Mouse (Mus musculus) stomach, postnatal 0 days (tissue): ENCODE measurements around the gene Cenpf. TPM values are rescaled to one million over a fixed set of nuclear protein-coding genes. Genes with fewer than 3 reads are reported as not detected.
A peak's percentile ranks its signal among the peaks of the same experiment; 100 is the strongest.

Experiments
- ATAC-seq: fragments of 200-750 bp; cut with Nextera tagmentation; 2 replicates; pipeline ENCODE4 v1.8.0; 2017; ENCODE audit not compliant: low FRiP score, low TSS enrichment
- DNase-seq: peaks from one replicate; pipeline ENCODE4 v3.0.0-alpha.2; 2016; ENCODE audit warnings: low spot score
- H3K27ac ChIP-seq: fragments of 300-500 bp; sonication (generic); replicated peaks from 2 replicates; pipeline ENCODE4 v1.5.1; 2014; ENCODE audit warnings: mild to moderate bottlenecking, control low read depth
- H3K27me3 ChIP-seq: fragments of 300-500 bp; sonication (generic); 2 replicates; pipeline ENCODE4 v1.6.1; 2014; ENCODE audit warnings: low read length; ENCODE audit not compliant: control insufficient read depth, insufficient read depth
- H3K36me3 ChIP-seq: fragments of 300-500 bp; sonication (generic); 2 replicates; pipeline ENCODE4 v1.6.1; 2014; ENCODE audit warnings: low read length, mixed read lengths; ENCODE audit not compliant: control insufficient read depth, insufficient read depth
- H3K4me1 ChIP-seq: fragments of 300-500 bp; sonication (generic); replicated peaks from 2 replicates; pipeline ENCODE4 v1.6.1; 2014; ENCODE audit warnings: antibody characterized with exemption; ENCODE audit not compliant: control insufficient read depth, insufficient read depth
- H3K4me2 ChIP-seq: fragments of 300-500 bp; sonication (generic); replicated peaks from 2 replicates; pipeline ENCODE4 v1.6.1; 2014; ENCODE audit warnings: low read depth, mild to moderate bottlenecking, control low read depth, moderate library complexity
- H3K4me3 ChIP-seq: fragments of 300-500 bp; sonication (generic); 2 replicates; pipeline ENCODE4 v1.5.1; 2014; ENCODE audit warnings: low read depth, low read length, control low read depth
- H3K9ac ChIP-seq: fragments of 300-500 bp; sonication (generic); 2 replicates; pipeline ENCODE4 v1.6.1; 2014; ENCODE audit warnings: mild to moderate bottlenecking, low read length, control low read depth, mixed read lengths
- H3K9me3 ChIP-seq: fragments of 300-500 bp; sonication (generic); 2 replicates; pipeline ENCODE4 v1.6.1; 2016; ENCODE audit warnings: low read length; ENCODE audit not compliant: control insufficient read depth
- CTCF ChIP-seq: IDR thresholded peaks from 2 replicates; pipeline ENCODE4 v1.5.1; 2016; ENCODE audit warnings: antibody characterized with exemption, low read depth, mild to moderate bottlenecking, moderate library complexity
- EP300 ChIP-seq: optimal IDR thresholded peaks from 2 replicates; pipeline ENCODE3; 2016; ENCODE audit warnings: antibody characterized with exemption
- WGBS: fragments of 180-500 bp; shearing (Covaris S2); extraction: QIAGEN DNeasy Blood & Tissue Kit; methylation state at CpG from one replicate; pipeline ENCODE4 v1.1.7; 2014; 5-methylcytosine and 5-hydroxymethylcytosine counted together
- polyA plus RNA-seq: library from polyadenylated mRNA; unstranded; fragments of >200 nt; fragmentation: Nextera tagmentation; extraction: Ambion mirVana; gene quantifications from 2 replicates; pipeline ENCODE4 v1.2.1, GENCODE M21; 2015

Gene Cenpf
- polyA plus RNA-seq, 1 experiment from 2014 or later, result 21.7 TPM

DNA sequence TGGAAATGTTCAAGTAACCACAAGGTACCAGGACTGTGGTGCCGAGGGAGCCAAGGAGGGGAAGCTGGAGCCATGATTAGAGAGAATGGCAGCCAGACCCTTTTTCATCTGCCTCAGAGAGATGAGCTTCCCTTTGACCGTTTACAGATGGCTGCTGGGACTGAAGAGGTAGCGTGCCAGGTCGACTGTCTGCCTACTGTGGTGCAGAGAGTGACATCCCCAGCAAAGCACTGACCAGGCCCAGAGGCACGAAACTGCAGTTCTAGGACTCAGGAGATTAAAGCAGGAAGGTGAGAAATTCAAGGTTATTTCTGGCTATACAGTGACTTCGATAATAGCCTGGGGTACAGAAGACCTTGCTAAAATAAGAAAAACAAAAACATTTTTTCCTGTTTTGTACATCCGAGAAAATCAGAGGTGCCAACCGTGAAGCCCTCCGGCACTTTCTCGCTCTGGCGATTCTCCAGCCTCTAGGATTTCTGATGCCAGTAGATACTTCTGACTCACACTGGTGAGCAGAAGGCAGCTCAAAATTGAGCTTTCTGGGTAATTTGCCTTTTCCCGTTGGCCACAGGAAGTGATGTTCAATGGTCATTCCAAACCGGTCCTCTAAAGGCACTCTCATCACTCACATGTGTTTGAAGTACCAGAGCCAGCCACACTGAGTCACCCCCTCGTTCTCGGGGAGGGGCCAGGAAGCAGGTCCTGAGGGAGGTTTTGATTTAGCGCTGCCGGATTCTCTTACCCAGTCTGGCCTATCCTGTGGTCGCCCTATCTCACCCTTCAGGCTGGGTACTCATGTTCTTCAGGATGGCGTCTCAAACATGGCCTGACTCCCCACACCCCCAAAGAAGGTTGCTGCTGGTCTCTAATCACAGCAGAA, 28.3 kb upstream of the Cenpf start:
- H3K9me3 ChIP-seq, result no peaks in the 10 kb centered on the region
- H3K36me3 ChIP-seq, result no peaks in the 10 kb centered on the region
- no peak overlapping the region for H3K4me2 ChIP-seq
- no peak overlapping the region for H3K9ac ChIP-seq
- 58% methylated on average over 19 of the region's 19 CpGs for WGBS
- no peak for TF ChIP-seq EP300
- TF ChIP-seq CTCF, result 0 out of 2 replicates have a peak, but pooled peaks have one; percentile 9
- H3K4me1 ChIP-seq, result no peaks in the 10 kb centered on the region
- H3K4me3 ChIP-seq, result no peak overlapping the region
- DNase-seq (no peak), ATAC-seq (no peak)
- H3K27ac ChIP-seq, result no peak overlapping the region
- H3K27me3 ChIP-seq, result no peaks in the 10 kb centered on the region

DNA sequence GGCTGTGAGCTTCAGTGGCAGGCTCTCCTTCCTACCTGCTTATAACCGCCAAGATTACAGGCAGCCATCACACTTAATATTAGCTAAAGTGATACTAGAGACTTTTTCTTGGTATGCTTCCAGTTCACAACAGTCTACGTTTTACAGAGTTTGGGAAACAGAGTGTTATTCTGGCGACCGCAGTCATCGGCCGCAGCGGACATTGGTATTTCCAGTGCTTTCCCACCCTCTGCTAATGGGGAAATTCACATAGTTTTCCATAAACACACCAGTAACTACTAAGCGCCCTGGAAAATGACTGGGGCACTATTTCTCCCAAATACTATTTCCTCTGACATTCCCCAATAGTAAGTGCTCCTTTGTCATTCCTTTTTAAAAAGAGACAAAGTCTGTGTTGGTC, 21.1 kb upstream of the Cenpf start:
- Histone ChIP-seq H3K9me3 (no peaks in the 10 kb centered on the region), H3K4me1 (no peaks in the 10 kb centered on the region), H3K27ac (no peak overlapping the region), H3K36me3 (no peaks in the 10 kb centered on the region), H3K4me2 (no peak overlapping the region), H3K27me3 (no peaks in the 10 kb centered on the region), H3K9ac (no peak overlapping the region), H3K4me3 (no peak overlapping the region)
- TF ChIP-seq CTCF, result no peak
- no peak for TF ChIP-seq EP300
- ATAC-seq (no peak), DNase-seq (no peak)
- WGBS, result 59% methylated on average over 8 of the region's 8 CpGs

DNA sequence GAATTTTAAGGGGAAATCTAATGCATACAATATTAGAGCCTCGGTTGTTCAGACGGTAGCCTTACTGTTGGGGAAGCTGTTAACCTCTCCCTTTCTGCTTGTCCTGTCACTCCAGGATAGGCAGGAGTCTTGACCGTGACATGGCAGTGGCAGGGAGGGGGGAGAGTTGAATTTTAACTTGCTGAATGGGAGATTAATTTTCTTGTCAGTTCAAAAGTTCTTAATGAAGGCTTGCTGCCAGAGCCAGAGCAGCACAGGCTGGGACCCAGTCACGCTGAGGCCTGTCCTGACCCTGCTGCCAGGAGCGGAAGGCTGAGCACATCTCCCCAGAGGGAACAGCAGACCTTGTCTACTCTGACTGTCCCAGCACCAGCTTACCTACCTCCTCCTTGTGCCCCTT, 19.5 kb upstream of the Cenpf start:
- no peak; the same call in 1 of the 2 replicates for ATAC-seq
- Histone ChIP-seq H3K4me1 (no peaks in the 10 kb centered on the region), H3K27me3 (no peaks in the 10 kb centered on the region), H3K27ac (peak overlapping the region; percentile 70), H3K36me3 (no peaks in the 10 kb centered on the region), H3K4me3 (no peak overlapping the region), H3K9me3 (no peaks in the 10 kb centered on the region), H3K4me2 (no peak overlapping the region), H3K9ac (peak overlapping the region; percentile 35; the same call in 1 of the 2 replicates)
- 32% methylated on average over 5 of the region's 5 CpGs for WGBS
- no peak for TF ChIP-seq CTCF
- no peak for TF ChIP-seq EP300
- DNase-seq, result no peak

DNA sequence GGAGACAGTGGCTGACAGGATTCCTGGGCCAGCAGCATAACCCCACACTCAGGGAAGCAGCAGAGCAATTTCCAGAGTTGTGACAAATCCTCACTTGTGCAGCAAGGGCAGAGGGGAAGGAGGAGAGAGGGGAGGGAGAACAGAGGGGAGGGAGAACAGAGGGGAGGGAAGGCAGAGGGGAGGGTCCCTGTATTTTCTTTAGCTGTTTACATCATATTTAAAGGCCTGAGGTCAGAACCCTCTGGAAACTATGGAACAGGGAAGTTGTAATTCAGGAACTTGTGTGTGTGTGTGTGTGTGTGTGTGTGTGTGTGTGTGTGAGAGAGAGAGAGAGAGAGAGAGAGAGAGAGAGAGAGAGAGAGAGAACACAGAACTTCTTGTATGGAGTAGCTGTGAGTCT, 19.1 kb upstream of the Cenpf start:
- Histone ChIP-seq H3K4me1 (no peaks in the 10 kb centered on the region), H3K9me3 (no peaks in the 10 kb centered on the region), H3K4me2 (no peak overlapping the region), H3K9ac (no peak overlapping the region), H3K27ac (peak overlapping the region; percentile 49; the same call in 1 of the 2 replicates), H3K36me3 (no peaks in the 10 kb centered on the region), H3K27me3 (no peaks in the 10 kb centered on the region), H3K4me3 (no peak overlapping the region)
- TF ChIP-seq EP300, result no peak
- no peak for TF ChIP-seq CTCF
- DNase-seq (no peak), ATAC-seq (0 out of 2 replicates have a peak, but pooled peaks have one; percentile 30)

DNA sequence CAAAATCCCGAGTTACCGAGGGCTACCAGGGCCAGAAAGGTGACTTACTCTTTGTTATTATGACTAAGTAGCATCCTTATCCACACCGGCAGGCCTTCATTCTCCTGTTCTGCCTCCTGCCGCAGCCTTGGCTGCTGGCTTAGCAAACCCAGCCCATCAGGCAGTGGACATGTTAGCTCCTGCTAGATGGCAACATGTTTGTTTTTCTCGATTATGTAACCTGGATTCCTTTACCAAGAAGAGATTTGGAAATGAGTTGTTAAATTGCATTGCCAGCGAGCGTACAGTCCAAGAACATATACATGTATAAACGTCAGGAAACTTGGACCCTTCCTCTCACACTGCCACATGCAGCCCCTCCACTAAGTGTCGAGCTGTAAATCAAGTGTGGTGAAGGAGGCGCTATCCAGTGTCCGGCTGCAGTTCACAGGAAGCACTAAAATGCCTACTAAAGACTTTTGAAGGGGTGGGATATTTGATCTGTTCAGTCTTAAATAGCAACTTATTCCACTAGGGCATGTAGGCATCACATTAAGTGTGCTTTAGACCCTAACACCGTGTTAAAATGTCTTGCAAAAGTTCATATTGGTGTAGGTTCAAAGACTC, 18.3 kb upstream of the Cenpf start:
- Histone ChIP-seq H3K4me3 (no peak overlapping the region), H3K27me3 (no peaks in the 10 kb centered on the region), H3K9me3 (no peaks in the 10 kb centered on the region), H3K36me3 (no peaks in the 10 kb centered on the region), H3K4me2 (no peak overlapping the region), H3K27ac (peak overlapping the region; percentile 61), H3K4me1 (no peaks in the 10 kb centered on the region), H3K9ac (no peak overlapping the region)
- no peak for TF ChIP-seq CTCF
- no peak for TF ChIP-seq EP300
- 59% methylated on average over 12 of the region's 12 CpGs for WGBS
- DNase-seq (no peak), ATAC-seq (no peak)

DNA sequence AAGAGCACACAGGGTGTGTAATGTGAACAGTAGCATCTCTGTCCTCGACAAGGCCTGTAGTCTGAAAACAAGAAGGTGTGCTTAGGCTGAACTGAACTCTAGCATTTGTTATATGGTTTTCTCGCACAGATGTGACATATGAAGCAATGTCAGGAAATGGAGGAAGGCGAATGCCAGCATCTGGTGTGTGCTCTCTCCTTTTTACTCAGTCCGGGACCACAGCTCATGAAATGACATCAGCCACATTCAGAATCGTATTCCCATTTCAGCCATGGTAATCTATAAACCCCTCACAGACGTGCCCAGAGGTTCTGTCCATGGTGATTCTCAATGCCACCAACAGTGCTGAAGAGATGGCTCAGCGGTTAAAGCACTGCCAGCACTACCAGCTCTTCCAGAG, 15.7 kb upstream of the Cenpf start:
- no peaks in the 10 kb centered on the region for H3K27me3 ChIP-seq
- DNase-seq (no peak), ATAC-seq (no peak)
- TF ChIP-seq EP300, result no peak
- TF ChIP-seq CTCF, result no peak
- H3K4me1 ChIP-seq, result no peaks in the 10 kb centered on the region
- H3K4me2 ChIP-seq, result no peak overlapping the region
- no peaks in the 10 kb centered on the region for H3K36me3 ChIP-seq
- 76% methylated on average over 7 of the region's 7 CpGs for WGBS
- H3K4me3 ChIP-seq, result no peak overlapping the region
- no peak overlapping the region for H3K27ac ChIP-seq
- H3K9me3 ChIP-seq, result no peaks in the 10 kb centered on the region
- H3K9ac ChIP-seq, result no peak overlapping the region
